Mouse (Mus musculus): ENCODE measurements around the gene Zfp367.
A peak's percentile ranks its signal among the peaks of the same experiment; 100 is the strongest.

GRCm38 (mm10) chr13:64098992-64099391 is 54.0 kb downstream of the Zfp367 start:
- no peak for TF ChIP-seq POLR2A (IDR thresholded peaks at IDR 0.05; ENCODE audit: borderline replicate concordance, extremely low read depth, low read depth, low read length)
- peak; percentile 43; the same call in 1 of the 2 replicates for TF ChIP-seq CTCF (IDR thresholded peaks at IDR 0.05; ENCODE audit: insufficient read depth, low read length)
